Mouse (Mus musculus): ENCODE measurements around the gene Olfr303. TPM values are rescaled to one million over a fixed set of nuclear protein-coding genes. Genes with fewer than 3 reads are reported as not detected.

Gene Olfr303
- not detected for polyA plus RNA-seq (2014; fragmentation: Illumina TruSeq; extraction: RNeasy Lipid Tissue Mini Kit (QIAGEN cat#74804); ENCODE audit: low replicate concordance)

DNA sequence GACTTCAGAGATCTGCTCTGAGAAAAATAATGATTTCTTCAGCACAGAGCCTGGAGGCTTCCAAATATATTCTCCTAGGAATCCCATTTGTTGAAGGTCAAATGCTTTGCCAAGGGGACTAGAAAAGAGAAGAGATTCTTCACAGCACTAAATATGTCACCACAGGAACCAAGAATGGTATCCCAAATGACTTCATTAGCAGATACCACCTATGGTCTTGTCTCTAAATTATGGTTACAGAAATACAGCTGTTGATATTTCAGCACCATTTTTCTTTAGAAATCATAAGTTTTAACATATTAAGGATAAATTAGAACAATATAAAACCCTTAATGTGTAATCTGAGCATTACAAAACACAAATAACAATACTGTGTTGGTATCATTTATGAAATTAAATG, at the start of gene Olfr303:
Olfr303 (minus strand) TSS at position 101 of the 400 bp plus-strand sequence.

DNA sequence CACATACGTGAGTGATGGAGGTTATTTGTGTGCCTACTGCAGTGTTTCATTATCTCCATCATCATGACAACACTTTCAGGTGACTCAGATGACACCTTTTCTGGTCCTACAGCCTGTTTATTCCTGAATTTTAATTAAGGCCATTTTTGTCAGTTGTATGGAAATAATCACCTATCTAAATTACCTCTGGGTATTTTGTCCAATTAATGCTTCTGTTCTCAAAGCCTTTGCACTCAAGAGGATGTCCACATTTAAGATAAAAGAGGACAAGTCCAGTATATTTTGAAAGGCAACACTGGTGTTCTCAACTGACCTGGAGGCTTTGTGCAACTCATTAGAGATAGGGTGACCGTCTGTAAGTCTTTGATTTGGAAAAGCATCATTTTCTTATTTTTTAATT, 6.0 kb upstream of the Olfr303 start, which contains the start of gene Olfr301:
Olfr301 (plus strand) TSS at position 301 of the 400 bp plus-strand sequence.

GRCm38 (mm10) chr7:86386558-86386957, 11.0 kb downstream of the Olfr303 start, which contains the start of gene Olfr304:
TSS of gene Olfr304 (minus strand) at chr7:86386658.

GRCm38 (mm10) chr7:86366828-86367227, 30.8 kb downstream of the Olfr303 start, which contains the start of gene Olfr305:
TSS of gene Olfr305 (minus strand) at chr7:86366928.

Other genes starting within 250 kb of the Olfr303 start
- gene Vmn2r75, start 226.0 kb downstream of the Olfr303 start, polyA plus RNA-seq (2014; fragmentation: Illumina TruSeq; extraction: RNeasy Lipid Tissue Mini Kit (QIAGEN cat#74804); ENCODE audit: low replicate concordance), result not detected
- not detected for gene Vmn2r76, start 151.5 kb downstream of the Olfr303 start, polyA plus RNA-seq (2014; fragmentation: Illumina TruSeq; extraction: RNeasy Lipid Tissue Mini Kit (QIAGEN cat#74804); ENCODE audit: low replicate concordance)
- not detected for gene Olfr310, start 120.6 kb downstream of the Olfr303 start, polyA plus RNA-seq (2014; fragmentation: Illumina TruSeq; extraction: RNeasy Lipid Tissue Mini Kit (QIAGEN cat#74804); ENCODE audit: low replicate concordance)
- gene Olfr309, start 84.1 kb downstream of the Olfr303 start, polyA plus RNA-seq (2014; fragmentation: Illumina TruSeq; extraction: RNeasy Lipid Tissue Mini Kit (QIAGEN cat#74804); ENCODE audit: low replicate concordance), result not detected
- gene Olfr308, start 72.2 kb downstream of the Olfr303 start, polyA plus RNA-seq (2014; fragmentation: Illumina TruSeq; extraction: RNeasy Lipid Tissue Mini Kit (QIAGEN cat#74804); ENCODE audit: low replicate concordance), result not detected
- not detected for gene Olfr307, start 60.2 kb downstream of the Olfr303 start, polyA plus RNA-seq (2014; fragmentation: Illumina TruSeq; extraction: RNeasy Lipid Tissue Mini Kit (QIAGEN cat#74804); ENCODE audit: low replicate concordance)
- gene Olfr305, start 30.9 kb downstream of the Olfr303 start, polyA plus RNA-seq (2014; fragmentation: Illumina TruSeq; extraction: RNeasy Lipid Tissue Mini Kit (QIAGEN cat#74804); ENCODE audit: low replicate concordance), result not detected
- gene Olfr304, start 11.1 kb downstream of the Olfr303 start, polyA plus RNA-seq (2014; fragmentation: Illumina TruSeq; extraction: RNeasy Lipid Tissue Mini Kit (QIAGEN cat#74804); ENCODE audit: low replicate concordance), result not detected
- gene Olfr301, start 6.1 kb upstream of the Olfr303 start, polyA plus RNA-seq (2014; fragmentation: Illumina TruSeq; extraction: RNeasy Lipid Tissue Mini Kit (QIAGEN cat#74804); ENCODE audit: low replicate concordance), result not detected
- not detected for gene Olfr299, start 62.1 kb upstream of the Olfr303 start, polyA plus RNA-seq (2014; fragmentation: Illumina TruSeq; extraction: RNeasy Lipid Tissue Mini Kit (QIAGEN cat#74804); ENCODE audit: low replicate concordance)
- not detected for gene Olfr298, start 94.7 kb upstream of the Olfr303 start, polyA plus RNA-seq (2014; fragmentation: Illumina TruSeq; extraction: RNeasy Lipid Tissue Mini Kit (QIAGEN cat#74804); ENCODE audit: low replicate concordance)
- gene Olfr297, start 122.2 kb upstream of the Olfr303 start, polyA plus RNA-seq (2014; fragmentation: Illumina TruSeq; extraction: RNeasy Lipid Tissue Mini Kit (QIAGEN cat#74804); ENCODE audit: low replicate concordance), result not detected
- not detected for gene Olfr295, start 186.1 kb upstream of the Olfr303 start, polyA plus RNA-seq (2014; fragmentation: Illumina TruSeq; extraction: RNeasy Lipid Tissue Mini Kit (QIAGEN cat#74804); ENCODE audit: low replicate concordance)
- not detected for gene Olfr294, start 218.9 kb upstream of the Olfr303 start, polyA plus RNA-seq (2014; fragmentation: Illumina TruSeq; extraction: RNeasy Lipid Tissue Mini Kit (QIAGEN cat#74804); ENCODE audit: low replicate concordance)

Data from small intestine, adult 10 weeks (tissue).